Mouse (Mus musculus) retina, postnatal 1 day (tissue): Measurements from ENCODE around the gene Arid3b.

Source experiments
- DNase-seq: peaks from one replicate; pipeline ENCODE4 v3.0.0-alpha.2; 2012

The Arid3b gene

DNA sequence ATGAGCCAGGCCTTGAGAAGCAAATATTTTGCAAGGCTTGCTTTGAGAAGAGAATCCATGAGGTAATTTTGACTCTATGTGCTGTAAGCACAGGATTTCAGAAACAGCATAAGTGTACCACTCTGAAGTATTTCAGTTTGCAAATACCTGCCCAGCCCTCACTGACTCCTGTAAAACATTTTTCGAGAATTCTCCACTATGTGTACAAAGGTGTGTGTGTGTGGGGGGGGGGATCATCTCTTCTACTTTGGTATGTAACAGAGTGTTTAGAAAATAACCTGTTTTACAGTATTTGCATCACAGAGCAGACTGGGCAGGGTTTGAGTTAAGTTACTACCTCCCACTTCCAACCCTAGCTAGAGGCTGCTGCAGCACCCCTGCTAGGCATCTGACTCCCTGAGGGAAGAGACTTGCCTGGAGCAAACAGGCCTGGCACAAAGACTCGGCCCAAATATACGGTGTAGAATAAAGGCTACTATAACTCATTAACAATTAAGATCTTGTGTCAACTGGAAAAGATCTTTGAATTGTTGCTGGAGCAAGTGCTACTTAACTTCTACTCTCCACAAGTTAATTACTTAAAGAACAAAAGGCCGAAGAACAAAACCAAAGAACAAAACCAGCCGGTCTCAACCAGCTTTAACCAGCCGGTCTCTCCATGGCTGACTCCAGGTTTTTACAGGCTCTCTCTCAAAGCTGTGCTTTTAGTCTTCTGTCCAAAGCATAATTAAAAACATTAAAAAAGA lies 6.6 kb downstream of the Arid3b start:
- DNase-seq = no peak

- DNase-seq = no peak
These were observed 13.2 kb downstream of the Arid3b start for GRCm38 (mm10) chr9:57823397-57823796.

- no peak for DNase-seq
These were observed 13.8 kb downstream of the Arid3b start for GRCm38 (mm10) chr9:57822812-57823211.

- no peak for DNase-seq
These were observed 16.2 kb downstream of the Arid3b start for GRCm38 (mm10) chr9:57820186-57821080.

DNA sequence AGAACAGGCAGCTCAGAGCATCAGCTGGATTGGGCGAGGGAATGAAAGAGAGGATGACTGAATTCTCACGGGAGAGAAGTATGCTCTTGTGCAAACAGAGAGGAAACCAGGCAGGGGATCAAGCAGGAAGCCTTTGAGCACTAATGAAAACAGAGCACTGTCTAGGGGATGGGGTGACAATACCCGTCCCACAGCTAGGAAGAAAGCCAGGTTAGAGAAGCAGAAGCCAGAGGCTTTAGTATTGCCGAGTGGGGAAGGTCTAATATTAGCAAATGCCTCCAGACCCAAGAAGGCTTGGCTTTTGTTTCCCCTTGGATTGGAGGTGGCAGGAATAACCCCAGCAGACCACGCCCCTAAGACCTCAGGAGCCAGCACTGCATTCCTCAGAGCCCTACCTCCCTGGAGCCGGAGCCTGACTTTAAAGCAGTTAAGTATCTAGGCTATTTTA lies 19.3 kb downstream of the Arid3b start:
- peak; percentile 43 for DNase-seq

GRCm38 (mm10) chr9:57814866-57815265 lies 21.7 kb downstream of the Arid3b start:
- DNase-seq = no peak

DNA sequence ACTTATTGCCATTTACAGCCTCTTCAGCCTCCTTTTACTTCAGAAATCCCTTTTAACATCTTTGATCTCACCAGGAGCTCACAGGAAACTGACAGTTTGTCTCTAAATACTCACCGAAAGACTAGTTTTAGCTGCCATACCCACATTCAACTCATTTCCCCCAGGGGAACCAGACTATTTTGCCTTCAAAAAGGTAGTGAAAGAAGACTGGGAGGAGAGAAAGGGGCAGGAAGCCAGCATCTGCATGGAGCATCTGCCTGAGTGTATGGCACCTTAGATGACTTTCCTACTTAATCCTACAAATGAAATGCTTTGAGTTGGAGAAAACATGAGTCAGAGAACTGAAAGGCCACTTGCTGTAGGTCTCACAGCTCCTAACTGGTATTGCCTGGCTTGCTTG lies 22.6 kb downstream of the Arid3b start:
- DNase-seq = no peak

- peak; percentile 44 for DNase-seq
These were observed 24.5 kb downstream of the Arid3b start for GRCm38 (mm10) chr9:57811793-57812733.

- DNase-seq = no peak
These were observed 25.9 kb downstream of the Arid3b start for GRCm38 (mm10) chr9:57810691-57811090.

DNA sequence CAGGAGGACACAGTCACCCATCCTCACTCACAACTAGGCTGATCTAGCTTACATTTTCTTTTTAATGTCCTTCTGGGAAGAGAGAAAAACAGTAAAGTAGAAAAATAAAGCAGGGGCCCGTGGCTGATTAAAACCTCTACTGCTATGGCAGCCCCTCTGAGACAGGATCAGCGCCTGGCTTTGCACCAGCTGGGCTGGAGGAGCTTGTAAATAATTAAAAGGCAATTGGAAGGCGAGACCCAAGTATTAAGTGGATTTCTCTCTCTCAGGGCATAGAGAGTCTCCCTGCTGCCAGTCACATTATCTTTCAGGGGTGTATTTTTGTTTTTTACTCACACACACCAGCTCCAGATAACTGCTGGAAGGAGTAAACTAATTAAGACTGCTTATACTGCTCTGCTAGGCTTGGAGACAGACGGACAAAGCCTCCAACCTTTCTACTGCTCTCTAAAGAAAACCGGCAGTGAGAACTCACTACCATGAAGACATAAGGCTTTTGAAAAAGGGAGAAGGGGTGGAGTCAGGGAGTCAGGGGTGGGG lies 27.8 kb downstream of the Arid3b start:
- DNase-seq = no peak

GRCm38 (mm10) chr9:57807174-57807651 lies 29.4 kb downstream of the Arid3b start:
- DNase-seq = no peak

GRCm38 (mm10) chr9:57806066-57806481 lies 30.5 kb downstream of the Arid3b start:
- DNase-seq = no peak

DNA sequence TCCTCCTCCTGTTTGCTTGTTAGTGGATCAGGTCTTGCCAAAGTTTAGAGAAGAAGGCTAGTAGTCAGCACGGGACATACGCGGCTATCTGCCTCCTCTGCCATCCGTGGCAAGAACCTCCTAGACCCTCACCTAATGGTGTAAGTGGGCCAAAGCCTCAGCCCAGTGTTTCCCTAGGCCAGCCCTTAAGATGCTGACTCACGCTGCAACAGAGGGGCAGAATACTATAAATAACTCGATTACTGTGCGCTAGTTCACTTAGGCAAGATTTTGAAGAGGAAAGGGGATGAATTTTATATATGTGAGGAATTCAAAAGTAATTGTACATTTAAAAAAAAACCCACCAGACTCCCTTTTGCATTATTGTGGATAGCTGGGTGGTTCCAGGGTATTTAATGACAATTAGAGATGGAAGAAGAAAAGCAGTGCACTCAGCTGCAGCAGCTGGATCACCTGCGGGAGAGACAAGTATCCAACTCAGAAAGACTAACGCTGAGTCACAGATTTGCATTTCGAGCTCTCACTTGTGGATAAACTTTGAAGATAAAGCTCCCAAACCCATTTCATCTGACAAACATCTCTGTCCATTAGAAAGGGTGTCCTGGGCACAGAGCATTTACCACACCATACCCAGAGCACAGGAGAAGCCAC lies 31.4 kb downstream of the Arid3b start:
- DNase-seq = no peak

DNA sequence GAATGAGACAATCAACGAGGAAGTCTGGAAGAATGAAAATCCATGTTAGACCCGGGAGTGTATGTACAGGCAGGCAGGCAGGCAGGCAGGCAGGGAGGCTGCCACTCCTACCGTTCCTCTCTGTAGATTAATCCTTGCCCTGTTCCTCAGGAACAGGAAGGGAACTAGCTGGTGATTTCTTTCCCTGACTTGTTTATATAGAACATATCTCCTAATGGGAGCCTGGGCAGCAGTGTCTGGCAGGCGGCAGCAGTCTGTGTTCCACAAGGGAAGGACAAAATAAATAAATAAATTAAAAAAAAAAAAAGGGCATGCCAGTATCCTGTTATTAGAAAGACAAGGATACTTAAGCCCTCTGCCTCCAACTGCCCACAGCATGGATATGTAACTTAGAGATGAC lies 32.8 kb downstream of the Arid3b start:
- no peak for DNase-seq

- DNase-seq = no peak
These were observed 33.5 kb downstream of the Arid3b start for GRCm38 (mm10) chr9:57803047-57803446.

DNA sequence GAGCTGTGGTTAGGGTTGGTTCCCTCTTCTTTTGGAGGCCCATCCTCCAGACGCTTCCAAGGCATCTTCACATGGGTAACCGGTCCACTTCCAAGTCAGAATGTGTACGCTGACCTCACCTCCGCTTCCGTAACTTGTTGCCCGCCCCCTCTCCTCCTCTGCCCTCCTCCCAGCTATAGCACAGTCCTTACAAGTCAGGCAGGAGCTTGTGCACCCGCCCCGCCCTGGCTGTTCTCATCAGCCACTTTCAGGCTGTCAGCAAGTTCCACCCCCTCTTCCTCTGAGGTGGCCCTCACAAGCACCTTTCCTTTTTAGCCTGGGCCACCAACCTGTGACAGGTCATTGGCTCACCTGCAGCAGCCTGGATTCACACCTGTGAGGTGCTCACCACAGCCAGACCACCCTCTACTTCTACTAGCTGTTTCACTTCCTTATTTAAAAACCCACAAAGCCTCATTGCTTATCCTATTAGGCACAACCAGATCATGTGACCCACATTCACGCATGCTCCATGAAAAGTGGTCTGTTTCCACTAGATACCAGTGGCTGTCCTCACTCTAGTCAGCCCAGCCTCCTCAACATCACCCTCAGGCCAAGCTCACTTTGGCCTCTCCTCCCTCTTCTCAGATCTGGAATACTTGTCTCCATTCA lies 36.1 kb downstream of the Arid3b start:
- no peak for DNase-seq

DNA sequence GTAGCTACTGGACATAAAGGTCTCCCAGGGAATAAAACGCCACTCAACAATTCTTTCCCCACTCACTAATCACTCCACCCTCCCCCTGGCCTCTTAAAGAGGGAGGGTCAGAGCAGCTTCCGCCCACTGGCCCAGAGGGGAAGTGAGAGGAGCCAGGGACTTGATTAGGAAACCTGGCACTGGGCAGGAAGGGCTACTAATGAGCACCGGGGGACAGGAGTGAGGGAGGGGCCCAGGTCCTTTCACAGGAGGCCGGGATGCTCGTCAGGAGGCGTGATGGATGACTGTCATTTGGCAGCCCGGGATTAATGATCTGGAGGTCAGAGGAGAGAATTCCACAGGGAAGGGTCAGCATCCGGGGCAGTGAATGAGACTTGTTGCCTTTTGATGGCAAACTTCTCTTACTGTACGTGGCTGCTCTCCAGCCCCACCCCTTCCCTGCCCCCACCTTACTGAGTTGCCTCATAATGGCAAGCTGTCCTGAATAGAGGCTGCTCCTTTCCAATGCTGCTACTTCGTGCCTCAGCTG lies 37.8 kb downstream of the Arid3b start:
- peak; percentile 59 for DNase-seq

DNA sequence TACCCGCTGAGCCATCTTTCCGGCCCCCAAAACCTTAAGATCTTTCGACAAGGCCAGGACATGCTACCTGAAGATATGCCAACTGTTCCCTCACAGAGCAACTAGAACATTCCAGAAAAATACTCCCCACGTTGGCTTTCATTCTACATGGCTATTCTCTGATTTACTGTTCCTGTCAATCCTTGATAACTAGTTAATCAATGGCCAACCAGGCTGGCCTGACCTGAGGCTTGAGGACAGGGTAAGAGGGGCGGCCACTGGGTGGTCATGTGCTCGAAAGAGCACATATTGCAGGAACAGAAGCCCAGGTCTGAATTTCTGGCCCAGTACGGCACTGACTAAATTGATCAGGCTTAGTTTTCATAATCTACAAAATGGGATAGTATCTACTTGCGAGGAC lies 39.1 kb downstream of the Arid3b start:
- no peak for DNase-seq

- no peak for DNase-seq
These were observed 46.9 kb downstream of the Arid3b start for GRCm38 (mm10) chr9:57789733-57790132.

DNA sequence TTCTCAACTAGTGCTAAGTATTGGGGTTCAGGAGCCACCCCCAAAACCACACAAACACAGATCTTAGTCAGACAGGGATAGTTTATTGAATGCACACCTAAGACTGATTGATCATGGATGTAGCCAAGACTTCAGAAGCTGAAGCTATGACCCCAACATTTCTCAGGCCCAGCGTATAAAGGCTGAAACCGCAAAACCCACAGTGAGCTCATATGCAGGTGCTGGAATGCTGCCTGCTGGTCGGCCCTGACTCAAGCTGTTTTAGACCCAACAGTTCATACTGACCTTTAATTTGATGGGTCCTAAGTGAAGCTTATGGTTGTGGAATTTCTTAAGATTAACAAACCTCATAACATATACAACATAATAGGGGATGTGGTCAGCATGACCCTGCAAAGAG lies 53.9 kb downstream of the Arid3b start:
- DNase-seq = no peak

DNA sequence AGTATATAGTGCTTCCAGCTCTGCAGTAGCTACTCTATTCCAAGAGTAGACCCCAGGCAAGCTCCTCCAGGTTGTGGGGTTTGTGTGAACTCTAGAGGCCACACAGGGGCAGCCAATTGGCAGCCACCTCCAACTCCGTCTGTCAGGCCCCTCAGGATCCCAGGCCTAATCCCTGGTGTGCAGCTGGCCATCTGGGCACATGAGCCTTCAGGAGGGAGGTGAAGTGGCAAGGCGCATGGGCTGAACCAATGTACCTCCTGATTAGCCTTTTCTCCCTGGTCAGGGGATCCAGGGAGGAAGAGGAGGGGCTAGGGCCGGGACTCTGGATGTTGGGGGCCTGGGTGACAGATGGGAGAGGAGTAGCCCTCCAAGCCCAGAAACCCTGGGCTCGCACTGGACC lies 60.9 kb downstream of the Arid3b start:
- peak; percentile 77 for DNase-seq
